Mouse (Mus musculus) G1E (cell line): ENCODE results near the gene Gm17657.

ENCODE experiments used
- CTCF ChIP-seq: IDR thresholded peaks from 2 replicates; pipeline ENCODE4 v1.5.1; 2012; ENCODE audit warnings: low read depth, low read length, inconsistent platforms, mixed read lengths
- GATA1 ChIP-seq: IDR thresholded peaks from 2 replicates; pipeline ENCODE4 v1.6.1; 2012; ENCODE audit warnings: borderline replicate concordance, low read length, inconsistent platforms, mixed read lengths
- GATA2 ChIP-seq: IDR thresholded peaks from 2 replicates; pipeline ENCODE4 v1.6.1; 2012; ENCODE audit warnings: low read depth, low read length, inconsistent platforms, borderline replicate concordance
- POLR2AphosphoS5 ChIP-seq: IDR thresholded peaks from 2 replicates; pipeline ENCODE4 v1.6.1; 2012; ENCODE audit warnings: low read depth, low read length, inconsistent platforms; ENCODE audit not compliant: insufficient replicate concordance
- TAL1 ChIP-seq: conservative IDR thresholded peaks from 2 replicates; pipeline ENCODE4 v1.6.1; 2012; ENCODE audit warnings: low read depth, low read length, inconsistent platforms, mixed read lengths

DNA sequence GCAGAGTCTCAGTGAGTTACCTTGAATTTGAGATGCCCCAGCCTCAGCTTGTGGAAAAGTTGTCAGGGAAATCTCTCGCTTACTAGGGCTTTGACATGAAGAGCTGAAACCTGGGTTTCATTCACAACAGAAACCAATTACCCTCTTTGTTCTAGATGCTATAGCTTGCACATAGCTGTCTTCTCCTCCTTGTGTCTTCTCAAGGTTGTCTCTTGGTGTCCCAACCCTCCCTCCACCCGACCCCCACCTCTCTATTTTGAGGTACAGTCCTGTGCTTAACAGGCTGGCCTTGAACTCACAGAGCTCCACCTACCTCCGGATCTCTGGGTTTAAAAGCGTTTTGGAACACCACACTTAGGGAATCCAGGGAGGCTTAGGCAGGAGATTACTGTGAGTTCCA lies 73.0 kb downstream of the Gm17657 start:
- TF ChIP-seq CTCF (no peak), GATA1 (no peak), TAL1 (no peak), POLR2AphosphoS5 (no peak), GATA2 (no peak)
